Mouse (Mus musculus): ENCODE data around the gene Mgrn1. TPM values are rescaled to one million over a fixed set of nuclear protein-coding genes. Genes with fewer than 3 reads are reported as not detected.

Mgrn1 gene
- 100 to 1,000 TPM; 213 to 223 TPM for total RNA-seq (2021)
- long read RNA-seq, experiment 1, transcript Mgrn1-203 (17 exons, 2,250 nt) = minor isoform, 16 of 327 reads
- long read RNA-seq, experiment 1, transcript Mgrn1-202 (17 exons, 3,138 nt) = major isoform, 127 of 327 reads
- long read RNA-seq, experiment 1, transcript Mgrn1-201 (16 exons, 3,095 nt) = minor isoform, 40 of 327 reads
- long read RNA-seq, experiment 1, partial matches to known transcripts = 63 of 327 reads
- long read RNA-seq, experiment 1, other reads (novel, unspliced or antisense) = 81 of 327 reads
- long read RNA-seq, experiment 2, transcript Mgrn1-202 (17 exons, 3,138 nt) = major isoform, 80 of 170 reads
- long read RNA-seq, experiment 2, transcript Mgrn1-201 (16 exons, 3,095 nt) = minor isoform, 14 of 170 reads
- long read RNA-seq, experiment 2, transcript Mgrn1-203 (17 exons, 2,250 nt) = minor isoform, 5 of 170 reads
- long read RNA-seq, experiment 2, partial matches to known transcripts = 46 of 170 reads
- long read RNA-seq, experiment 2, other reads (novel, unspliced or antisense) = 24 of 170 reads

DNA sequence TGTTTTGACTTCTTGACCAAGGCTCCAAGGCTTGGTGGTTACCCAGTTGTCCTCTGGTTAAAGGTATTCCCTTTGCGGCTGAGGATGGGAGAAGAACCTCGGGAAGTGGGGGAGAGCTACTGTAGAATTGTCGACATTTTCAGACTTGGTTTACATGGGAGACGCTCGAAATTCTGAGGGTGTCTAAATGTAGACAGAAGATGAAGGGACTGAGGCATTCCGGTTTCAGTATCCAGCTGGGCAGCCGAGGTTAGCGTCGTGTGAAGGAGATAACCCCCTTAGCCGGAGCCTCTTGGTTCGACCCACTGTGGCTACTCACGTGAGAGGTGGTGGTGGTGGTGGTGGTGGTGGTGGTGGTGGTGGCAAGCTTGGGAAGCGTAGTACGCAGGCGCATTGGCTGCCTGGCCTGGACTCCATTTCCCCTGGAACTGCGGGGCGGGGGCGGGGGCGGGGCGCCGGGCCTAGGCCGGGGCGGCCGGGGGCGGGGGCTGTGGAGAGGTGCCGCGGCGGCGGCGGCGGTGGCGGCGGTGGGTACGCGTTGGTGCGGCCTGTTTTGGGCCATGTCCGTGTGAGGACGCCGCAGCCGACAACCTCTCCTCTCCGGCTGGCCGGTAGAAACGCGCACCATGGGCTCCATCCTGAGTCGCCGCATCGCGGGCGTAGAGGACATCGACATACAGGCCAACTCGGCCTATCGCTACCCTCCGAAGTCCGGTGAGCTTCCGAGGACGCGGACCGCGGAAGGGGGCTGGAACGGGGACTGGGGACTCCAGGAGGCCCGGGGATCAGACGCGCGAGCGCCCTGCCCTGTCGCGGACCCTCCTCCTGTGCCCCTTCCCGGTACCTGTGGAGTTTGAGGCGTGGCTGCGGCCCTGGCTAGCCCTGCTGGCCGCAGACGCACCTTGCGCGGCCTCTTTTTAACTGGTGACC is at the start of gene Mgrn1:
Mgrn1 (plus strand) TSS at position 490 of the 930 bp plus-strand sequence.
- peak; percentile 80 to 82 for DNase-seq (ENCODE audit: low spot score in 2 of 2)

DNA sequence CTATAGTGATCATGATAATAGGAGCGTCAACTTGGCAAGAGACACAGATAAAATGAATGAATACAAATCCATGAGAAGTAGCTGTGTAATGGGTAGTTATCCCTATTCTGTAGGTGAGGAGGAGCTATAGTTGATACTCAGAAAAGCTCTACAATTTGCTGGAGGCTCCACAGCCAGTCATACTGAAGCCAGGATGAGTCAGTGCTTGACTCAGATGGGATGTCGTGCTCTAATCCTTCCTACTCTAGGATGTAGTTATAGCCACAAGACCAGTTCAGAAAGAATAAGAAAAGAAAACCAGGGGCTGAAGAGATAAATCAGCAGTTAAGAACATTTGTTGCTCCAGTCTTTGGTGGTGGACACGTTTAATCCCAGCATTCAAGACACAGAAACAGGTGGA is 48.4 kb upstream of the Mgrn1 start:
- no peak for DNase-seq (ENCODE audit: low spot score in 2 of 2)

DNA sequence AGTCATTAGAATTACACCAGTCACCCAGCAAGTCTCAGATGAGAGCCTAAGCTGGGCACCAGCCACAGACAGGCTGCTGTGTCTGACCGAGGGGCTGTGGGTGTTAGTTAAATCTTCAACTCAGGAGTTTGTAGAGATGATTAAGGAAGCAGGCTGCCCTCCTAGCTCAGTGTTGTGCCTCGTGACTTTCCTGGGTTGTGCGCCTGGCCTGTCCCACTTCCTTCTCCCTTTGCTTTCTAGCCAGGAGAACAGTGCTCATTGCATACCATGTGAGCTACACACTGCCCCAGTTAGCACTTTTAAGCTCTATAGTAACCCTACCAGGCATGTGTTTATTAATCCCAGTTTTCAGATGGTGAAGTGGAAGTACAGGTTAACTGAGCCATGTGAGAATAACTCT is 46.5 kb upstream of the Mgrn1 start:
- DNase-seq (ENCODE audit: low spot score in 2 of 2) = no peak

DNA sequence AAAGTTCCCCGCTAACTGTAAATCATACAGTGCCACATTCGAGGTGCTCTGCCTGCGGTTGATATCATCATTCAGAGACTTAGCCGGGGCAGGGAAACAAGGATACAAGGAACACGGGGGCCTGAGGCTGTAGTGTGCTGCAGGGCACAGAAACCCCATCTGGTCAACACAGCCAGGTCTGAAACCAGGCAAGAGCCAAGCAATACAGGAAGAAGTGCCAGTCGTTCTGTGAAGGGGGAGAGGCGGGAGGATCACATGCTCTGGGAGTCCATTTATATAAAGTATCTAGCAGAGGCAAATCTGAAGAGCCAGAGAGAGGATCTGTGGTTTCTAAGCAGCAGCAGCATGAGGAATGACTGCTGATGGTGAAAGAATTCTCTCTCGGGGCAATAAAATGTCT is 45.8 kb upstream of the Mgrn1 start:
- DNase-seq (ENCODE audit: low spot score in 2 of 2) = no peak

GRCm38 (mm10) chr16:4847041-4847440 is 39.0 kb upstream of the Mgrn1 start:
- DNase-seq (ENCODE audit: low spot score in 2 of 2) = no peak

- no peak for DNase-seq (ENCODE audit: low spot score in 2 of 2)
Measured at GRCm38 (mm10) chr16:4848090-4848489, 38.0 kb upstream of the Mgrn1 start.

DNA sequence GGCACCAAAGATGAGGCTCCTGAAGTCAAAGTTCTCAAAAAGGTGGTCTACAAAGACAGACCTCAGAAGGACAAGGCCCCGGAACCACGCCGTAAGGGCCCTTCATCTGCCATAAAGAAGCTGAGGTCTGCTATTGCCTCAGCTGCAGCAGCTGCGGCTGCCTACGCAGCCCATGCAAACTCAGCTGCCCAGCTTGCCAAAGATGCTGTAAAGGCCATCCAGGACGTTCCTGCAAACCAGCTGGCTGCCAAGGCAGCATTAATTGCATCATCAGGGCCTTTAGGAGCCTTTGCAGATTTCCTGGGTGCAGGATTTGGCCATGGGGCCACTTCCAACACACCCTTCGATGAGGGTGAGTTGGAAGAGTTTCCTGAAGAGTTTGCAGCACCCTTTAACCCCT is 35.7 kb upstream of the Mgrn1 start:
- no peak for DNase-seq (ENCODE audit: low spot score in 2 of 2)

GRCm38 (mm10) chr16:4850938-4851628 is 35.0 kb upstream of the Mgrn1 start:
- no peak for DNase-seq (ENCODE audit: low spot score in 2 of 2)

DNA sequence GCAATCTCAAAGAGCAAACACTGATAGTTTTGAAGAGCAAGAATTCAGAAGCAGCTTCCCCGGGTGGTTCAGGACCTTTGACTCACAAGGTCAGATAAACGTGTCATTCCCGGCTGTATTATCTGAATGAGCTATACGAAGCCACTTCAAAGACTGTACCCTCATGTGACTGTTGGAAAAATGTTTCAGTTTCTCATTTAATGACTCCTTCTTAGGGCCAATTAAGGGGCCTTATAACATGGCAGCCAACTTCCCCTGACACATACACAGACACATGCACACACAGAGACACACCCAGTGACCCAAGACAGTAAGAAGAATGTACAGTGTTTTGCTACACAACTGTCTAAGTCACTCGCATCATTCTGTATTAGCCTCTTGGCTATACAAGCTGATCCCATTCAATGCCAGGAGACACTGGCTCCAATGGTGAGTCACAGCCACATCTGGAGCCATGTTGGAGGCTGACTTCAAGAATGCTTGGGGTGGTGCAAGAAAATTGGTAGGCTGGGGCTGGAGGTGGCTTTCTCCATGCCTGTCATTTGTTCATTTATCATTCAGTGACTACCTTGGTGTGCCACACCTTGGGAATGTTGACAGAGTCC is 30.9 kb upstream of the Mgrn1 start:
- DNase-seq (ENCODE audit: low spot score in 2 of 2) = no peak

GRCm38 (mm10) chr16:4861392-4861791 is 24.7 kb upstream of the Mgrn1 start:
- no peak for DNase-seq (ENCODE audit: low spot score in 2 of 2)

DNA sequence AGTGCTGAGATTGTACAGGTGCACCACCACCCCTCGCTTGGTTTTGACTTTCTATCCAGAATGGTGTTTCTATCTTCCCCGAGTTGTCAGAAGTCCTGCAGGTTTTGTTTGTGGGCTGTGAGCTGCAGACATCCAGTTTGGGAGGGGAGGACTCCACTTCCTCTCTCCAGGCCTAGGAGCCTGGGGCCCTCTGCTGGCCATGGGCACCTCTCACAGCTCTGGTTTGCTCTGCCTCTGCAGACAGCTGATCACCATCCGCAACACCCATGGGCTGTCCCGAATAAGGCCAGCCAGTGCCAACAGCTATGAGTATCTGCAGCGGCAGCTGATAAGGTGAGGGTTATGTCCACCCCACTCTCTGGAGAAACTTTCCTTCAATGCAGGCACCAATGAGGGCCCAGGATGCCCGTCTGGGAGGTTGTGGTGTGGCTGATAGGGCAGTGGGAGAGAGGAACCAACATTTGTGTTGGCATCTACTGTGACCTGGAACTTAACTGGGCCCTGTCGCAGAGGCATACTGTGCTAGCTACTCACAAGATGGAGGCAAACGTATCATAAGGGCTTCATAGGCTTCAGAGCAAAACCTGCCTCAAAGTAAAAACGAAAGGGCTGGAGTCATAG is 23.1 kb upstream of the Mgrn1 start:
- peak; percentile 64 to 76 for DNase-seq (ENCODE audit: low spot score in 2 of 2)

GRCm38 (mm10) chr16:4863742-4864141 is 22.3 kb upstream of the Mgrn1 start:
- no peak for DNase-seq (ENCODE audit: low spot score in 2 of 2)

DNA sequence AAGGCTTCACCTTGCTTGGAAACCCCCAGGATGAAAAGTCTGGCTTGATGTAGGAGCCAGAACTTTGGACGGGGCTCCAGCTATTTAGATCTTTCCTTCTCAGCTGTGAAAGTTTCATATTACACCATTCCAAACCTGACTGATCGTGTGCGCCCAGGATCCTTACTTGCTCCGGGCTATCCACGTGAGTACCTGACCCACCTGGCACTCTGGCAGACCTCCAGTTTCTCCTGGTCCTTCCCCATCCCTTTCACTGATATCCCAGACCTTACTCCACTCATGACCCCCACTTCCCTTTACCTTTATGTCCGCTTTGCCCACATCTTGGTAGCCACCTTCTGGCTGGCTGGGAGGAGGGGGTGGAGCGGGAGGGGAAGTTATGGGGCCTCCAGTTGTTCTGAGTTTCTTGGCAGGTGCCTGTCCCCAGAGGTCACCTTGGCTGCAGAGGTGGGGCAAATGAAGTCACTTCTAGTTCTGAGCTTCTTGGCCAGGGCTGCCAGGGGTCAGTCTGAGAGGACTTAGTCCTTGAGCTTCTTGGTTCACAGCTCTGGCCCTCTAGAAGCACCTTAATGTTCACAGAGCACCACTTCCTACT is 19.9 kb upstream of the Mgrn1 start:
- DNase-seq (ENCODE audit: low spot score in 2 of 2) = no peak

DNA sequence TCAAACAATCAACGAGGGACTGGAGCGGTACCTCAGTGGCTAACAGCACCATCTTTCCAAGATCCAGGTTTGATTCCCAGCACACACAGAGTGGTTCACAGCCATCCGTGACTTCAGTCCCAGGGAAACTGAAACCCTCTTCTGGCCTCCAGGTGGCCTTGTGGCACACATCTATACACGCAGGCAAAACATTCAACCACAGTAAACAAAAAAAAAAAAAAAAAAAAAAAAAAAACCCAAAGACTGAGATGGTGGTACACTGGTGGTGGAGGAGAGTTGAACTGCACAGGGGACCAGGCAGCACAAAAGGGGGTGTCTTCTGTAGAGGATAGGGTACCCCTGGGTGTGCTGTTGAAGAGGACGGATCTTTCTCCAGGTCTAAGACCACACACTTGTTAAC is 15.6 kb upstream of the Mgrn1 start:
- DNase-seq (ENCODE audit: low spot score in 2 of 2) = no peak

- no peak for DNase-seq (ENCODE audit: low spot score in 2 of 2)
Measured at GRCm38 (mm10) chr16:4871926-4872325, 14.1 kb upstream of the Mgrn1 start.

GRCm38 (mm10) chr16:4875198-4876032 is 10.6 kb upstream of the Mgrn1 start:
- DNase-seq (ENCODE audit: low spot score in 2 of 2) = no peak

- peak; percentile 50 to 53 for DNase-seq (ENCODE audit: low spot score in 2 of 2)
Measured at GRCm38 (mm10) chr16:4876033-4876680, 9.9 kb upstream of the Mgrn1 start.

GRCm38 (mm10) chr16:4877195-4877594 is 8.9 kb upstream of the Mgrn1 start:
- no peak for DNase-seq (ENCODE audit: low spot score in 2 of 2)

- no peak for DNase-seq (ENCODE audit: low spot score in 2 of 2)
Measured at GRCm38 (mm10) chr16:4877701-4878100, 8.3 kb upstream of the Mgrn1 start.

Measured in left cerebral cortex, adult 18-20 months (tissue).